Mouse (Mus musculus) adipocyte (in vitro differentiated cells): ENCODE results near the gene Zfp773.
"Not testable (repeated sequence)": the region's sequence is repeated elsewhere in the genome, so short reads cannot be mapped to it uniquely, and the experiment has no call there.

Experiments used
- DNase-seq: peaks from one replicate; pipeline ENCODE4 v3.0.0-alpha.2; 2016; ENCODE audit warnings: low spot score

Zfp773 gene

DNA sequence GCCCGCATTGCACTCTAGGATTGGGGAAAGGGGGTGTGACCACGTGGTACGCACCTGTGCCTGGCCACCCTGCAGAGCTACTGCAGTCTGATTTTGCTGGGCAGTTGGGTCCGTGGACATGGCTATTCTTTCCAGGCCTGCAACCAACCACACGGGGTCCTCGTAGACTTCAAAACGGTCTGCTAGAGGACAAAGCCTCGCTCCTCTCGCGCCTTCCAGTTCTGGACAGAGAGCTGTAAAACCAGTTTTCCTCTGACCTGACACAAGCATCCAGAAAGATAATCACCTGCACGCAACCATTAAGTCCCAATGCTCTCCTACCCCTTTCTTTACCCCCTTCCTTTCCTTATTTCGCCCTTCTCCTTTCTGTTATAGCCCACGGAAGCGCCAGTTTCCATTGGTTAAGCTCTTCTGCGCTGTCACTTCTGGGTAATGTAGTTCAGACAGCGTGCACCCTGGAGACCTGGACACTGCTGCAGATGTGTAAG is at the start of gene Zfp773:
Zfp773 (minus strand) TSS at position 377 of the 488 bp plus-strand sequence.
- peak; percentile 15 for DNase-seq

DNA sequence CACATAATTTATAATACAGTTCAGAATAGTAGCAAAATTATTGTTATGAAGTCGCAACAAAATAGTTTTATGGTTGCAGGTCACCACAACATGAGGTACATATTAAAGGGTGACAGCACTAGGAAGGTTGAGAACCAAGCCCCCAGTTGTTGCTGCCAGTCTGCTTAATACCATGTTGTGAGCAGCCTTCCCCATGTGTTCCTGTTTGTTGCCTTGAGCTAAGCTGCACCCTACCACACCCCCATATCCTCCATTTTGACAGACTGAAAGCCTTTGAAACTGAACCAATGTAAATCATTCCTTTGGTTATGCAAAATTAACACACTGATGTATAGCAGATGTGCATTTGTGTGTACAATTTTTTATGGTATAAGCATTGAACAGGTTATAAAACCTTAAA is 49.3 kb upstream of the Zfp773 start:
- DNase-seq = no peak

DNA sequence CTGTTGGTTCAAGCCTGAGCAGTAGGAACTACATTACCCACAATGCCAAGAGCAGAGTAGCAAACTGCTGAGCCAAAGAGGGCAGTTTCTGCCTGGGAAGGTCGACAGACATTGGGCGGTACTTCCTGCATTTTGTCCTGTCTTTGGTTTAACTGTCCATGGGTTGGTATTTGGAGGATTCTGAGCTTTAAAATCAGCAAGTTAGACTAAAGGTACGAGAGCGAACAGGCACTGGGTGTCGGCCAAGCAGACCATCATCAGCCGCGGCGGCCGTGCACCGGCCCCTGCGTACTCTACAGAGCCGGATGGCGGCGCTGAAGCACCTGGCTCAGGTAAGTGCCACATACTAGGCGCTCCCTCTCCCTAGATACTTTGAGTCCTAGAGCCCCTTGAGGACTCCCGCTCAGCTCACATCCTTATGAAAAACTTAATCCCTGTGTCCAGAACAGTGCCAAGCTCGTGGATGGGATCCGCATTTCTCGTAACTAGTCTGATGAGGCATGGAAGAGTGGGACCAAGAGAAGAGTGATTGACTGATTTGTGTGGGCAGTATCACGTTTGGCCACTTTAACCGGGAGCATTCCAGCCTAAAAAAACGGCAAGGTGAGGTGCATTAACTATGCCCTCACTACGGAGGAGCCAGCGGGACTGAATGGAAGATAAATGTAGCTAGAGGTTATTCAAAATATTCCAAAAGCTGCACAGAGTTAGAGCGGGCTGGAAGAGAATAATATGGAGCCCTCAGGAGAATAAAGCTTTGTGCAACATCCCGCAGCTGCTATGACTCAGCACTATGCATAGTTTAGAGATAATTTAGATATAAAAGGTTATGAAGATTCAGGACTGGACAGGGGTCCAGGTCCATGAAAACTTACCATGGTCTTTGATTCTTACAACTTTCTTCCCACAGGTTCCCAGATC is 34.9 kb upstream of the Zfp773 start, which contains the start of gene Zfp418:
Zfp418 (plus strand) TSS at position 104 of the 921 bp plus-strand sequence.
- peak; percentile 71 for DNase-seq

DNA sequence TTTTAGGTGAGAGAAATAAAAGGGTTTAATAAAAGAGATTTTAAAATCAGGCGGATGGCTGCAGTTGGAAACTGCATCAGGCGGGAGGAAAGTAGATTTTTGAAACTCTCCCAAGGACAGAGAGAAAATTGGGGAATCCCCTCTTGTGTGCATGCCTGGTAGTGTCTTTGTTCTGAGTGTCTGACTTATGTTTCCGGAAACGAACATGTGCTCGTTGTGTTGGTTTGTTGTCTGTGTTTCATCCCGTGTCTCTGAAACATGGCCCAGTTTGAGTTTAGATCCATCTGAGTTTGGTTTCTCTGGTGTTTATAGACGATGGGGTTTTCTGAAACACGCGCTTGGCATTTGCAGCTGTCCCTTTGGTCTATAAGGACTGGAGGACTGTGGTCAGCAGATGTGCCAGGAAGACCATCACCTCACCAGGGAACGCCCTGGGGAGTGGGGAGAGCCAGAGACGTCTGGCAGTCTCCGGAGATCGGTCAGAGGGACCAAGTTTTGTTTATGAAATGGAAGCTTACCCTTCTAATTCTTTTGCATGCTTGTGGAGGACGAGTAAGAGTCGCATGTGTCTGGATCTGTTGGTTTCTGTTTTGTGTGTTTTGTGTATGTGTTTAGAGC is 9.5 kb upstream of the Zfp773 start:
- DNase-seq = no peak

DNA sequence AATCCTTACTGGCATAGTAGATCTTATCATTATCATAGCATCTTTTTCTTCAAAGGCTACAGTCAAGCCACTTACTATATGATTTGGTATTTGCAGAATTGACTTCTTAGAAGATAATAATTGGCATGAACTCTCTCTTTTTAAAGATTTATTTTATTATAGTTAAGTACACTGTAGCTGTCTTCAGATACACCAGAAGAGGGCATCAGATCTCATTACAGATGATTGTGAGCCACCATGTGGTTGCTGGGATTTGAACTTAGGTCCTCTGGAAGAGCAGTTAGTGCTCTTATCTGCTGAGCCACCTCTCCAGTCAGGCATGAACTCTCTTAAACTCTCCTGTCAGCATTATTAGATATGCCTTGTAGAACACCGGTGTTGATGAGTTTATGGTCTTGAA is 7.7 kb upstream of the Zfp773 start:
- DNase-seq = no peak

DNA sequence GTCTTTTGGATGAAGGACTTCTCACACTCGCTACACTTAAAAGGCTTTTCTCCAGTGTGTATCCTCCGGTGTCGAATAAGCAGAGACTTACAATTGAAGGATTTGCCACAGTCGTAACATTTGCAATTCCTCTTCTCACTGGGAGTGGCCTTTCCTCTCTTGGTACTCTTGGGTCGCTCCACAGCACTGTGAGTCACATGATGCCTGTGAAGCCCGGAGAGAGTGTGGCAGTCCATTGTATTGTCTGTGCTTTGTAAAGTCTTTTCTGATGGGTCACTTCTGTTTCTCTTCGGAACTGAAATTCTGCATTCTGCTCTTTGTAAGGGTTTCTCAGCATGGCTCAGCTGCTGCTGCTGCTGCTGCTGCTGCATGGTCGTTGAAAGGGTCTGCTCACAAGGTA is 3.8 kb downstream of the Zfp773 start:
- no peak for DNase-seq

GRCm38 (mm10) chr7:7130491-7131124 is 5.9 kb downstream of the Zfp773 start:
- DNase-seq = not testable (repeated sequence)

- no peak for DNase-seq
Measured at GRCm38 (mm10) chr7:7121602-7121980, 15.0 kb downstream of the Zfp773 start.

- DNase-seq = peak; percentile 93
Measured at GRCm38 (mm10) chr7:7120921-7121601, 15.5 kb downstream of the Zfp773 start, which contains the start of gene Zfp954. TSS of gene Zfp954 (minus strand) at chr7:7121488.

DNA sequence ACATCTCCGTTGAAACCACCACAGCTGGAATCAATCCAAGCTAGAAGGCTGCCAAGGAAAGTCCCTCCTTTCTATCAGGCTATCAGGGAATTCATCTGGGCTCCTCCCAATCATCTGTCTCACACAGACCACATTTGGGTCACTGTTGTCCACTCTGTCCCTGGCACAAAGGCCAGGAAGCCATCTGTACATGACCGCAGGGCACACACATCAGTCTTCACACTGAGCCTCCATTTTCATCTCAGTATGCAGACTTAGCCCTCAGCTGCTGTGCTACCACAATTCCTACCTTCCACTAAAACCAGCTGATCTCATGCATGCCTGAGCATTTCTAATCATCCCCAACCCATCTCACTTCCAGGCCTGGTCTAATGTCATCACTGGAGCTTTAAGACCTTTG is 18.1 kb downstream of the Zfp773 start:
- no peak for DNase-seq

GRCm38 (mm10) chr7:7108501-7108900 is 28.1 kb downstream of the Zfp773 start:
- DNase-seq = no peak
